Mouse (Mus musculus) right cerebral cortex, adult 2 months (tissue): ENCODE measurements around the gene Frat1.

Experiments used
- DNase-seq, 2 experiments: peaks; one replicate each; pipeline ENCODE4 v3.0.0; 2021 to 2022; ENCODE audit warnings: low spot score in 2 of 2

Gene Frat1

GRCm38 (mm10) chr19:41829381-41830105, at the start of gene Frat1:
Frat1 (plus strand) TSS chr19:41829970.
- DNase-seq: peak; percentile 85 to 95

DNA sequence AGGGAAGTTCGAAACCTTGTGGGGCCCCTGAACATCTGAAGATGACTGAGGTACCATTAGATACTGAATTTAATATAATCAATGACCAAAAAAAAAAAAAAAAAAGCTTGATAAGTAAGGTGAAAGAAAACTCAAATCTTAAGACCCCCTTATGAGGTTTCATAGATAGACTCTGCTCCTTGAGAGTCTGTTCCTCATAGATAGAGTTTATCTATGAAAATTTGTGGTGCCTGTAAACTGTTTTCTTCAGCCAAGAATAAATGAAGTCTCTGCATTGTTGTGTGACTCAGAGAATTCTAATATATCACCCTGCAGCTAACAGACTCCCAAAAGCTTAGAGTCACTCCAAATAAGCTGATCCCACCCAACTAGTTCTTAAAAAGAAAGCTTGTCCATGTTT, 42.9 kb upstream of the Frat1 start:
- DNase-seq: no peak

DNA sequence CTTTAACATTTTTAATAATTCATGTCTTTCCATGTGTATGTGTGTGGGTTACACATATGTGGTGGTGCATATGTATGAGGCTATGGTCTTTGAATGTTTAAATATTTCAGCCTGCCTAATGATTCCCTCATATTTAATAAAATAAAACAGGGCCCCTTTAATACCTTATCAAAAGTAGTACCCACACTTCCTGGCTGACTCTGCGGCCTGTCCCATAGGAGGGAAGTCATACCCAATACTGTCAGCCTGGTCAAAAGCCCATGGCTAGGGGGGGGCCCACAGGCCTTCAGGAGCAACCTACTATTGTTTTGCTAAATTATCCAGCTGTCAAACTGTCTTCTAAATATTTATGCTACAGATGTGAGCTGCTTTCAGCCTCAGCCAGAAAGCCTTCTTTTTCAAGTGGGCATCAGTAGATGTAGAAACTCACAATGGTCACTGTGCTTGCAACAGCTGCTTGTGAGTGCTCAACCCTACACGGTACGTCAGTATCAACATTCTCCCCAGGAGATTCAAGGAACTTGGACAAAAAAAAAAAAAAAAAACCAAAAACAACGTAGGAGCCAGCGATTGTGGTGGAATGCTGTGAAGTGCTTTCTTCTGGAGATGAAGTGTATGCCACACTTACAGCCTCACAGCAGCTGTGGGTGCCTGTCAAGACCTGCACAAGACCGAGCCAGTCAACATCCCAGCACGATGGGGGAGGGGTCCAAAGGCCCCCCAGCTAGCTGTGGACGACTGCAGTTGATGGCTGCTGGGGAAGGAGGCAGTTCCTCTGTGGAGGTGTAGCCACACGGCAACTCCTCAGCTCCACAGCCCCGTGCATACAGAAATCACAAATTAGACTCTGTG, 40.4 kb upstream of the Frat1 start:
- DNase-seq: no peak

DNA sequence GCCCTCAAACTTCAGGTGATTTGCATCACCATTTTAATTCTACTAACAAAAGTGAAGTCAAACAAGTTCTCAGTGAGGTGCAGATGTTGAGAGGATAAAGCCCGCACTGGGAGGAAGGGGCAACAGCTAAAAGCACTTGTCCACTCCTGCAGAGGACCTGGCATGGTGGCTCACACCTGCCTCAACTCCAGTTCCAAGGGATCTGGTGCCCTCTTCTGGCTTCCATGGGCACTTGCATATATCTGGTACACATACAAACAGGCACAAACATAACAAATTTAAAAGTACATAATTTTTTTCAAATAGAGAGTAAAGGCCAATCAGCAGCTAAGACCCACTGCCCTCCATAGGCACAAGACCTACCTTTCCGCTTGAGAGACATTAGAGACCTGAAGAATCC, 38.4 kb upstream of the Frat1 start:
- DNase-seq: no peak

GRCm38 (mm10) chr19:41792934-41793486, 36.8 kb upstream of the Frat1 start:
- DNase-seq: no peak

GRCm38 (mm10) chr19:41794017-41794416, 35.8 kb upstream of the Frat1 start:
- DNase-seq: no peak

- no peak for DNase-seq
Measured at GRCm38 (mm10) chr19:41794901-41795300, 34.9 kb upstream of the Frat1 start.

- no peak for DNase-seq
Measured at GRCm38 (mm10) chr19:41796148-41796760, 33.5 kb upstream of the Frat1 start.

- no peak for DNase-seq
Measured at GRCm38 (mm10) chr19:41796789-41797327, 32.9 kb upstream of the Frat1 start.

DNA sequence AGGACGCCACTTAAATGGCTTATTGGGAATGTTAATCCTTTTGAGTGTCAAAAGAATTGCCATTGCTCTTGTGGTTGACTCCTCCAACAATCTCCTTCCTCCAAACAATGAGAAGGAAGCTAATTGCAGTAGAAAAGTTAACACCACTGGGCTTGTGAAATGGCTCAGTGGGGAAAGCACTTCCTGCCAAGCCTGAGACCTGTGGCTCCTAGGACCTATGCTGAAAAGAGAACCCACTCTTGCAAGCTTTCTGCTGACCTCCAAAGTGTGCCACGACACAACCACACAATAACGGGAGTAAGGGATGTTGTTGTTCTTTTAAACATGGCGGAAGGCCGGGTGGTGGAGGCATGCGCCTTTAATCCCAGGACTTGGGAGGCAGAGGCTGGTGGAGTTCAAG, 32.2 kb upstream of the Frat1 start:
- DNase-seq: no peak

DNA sequence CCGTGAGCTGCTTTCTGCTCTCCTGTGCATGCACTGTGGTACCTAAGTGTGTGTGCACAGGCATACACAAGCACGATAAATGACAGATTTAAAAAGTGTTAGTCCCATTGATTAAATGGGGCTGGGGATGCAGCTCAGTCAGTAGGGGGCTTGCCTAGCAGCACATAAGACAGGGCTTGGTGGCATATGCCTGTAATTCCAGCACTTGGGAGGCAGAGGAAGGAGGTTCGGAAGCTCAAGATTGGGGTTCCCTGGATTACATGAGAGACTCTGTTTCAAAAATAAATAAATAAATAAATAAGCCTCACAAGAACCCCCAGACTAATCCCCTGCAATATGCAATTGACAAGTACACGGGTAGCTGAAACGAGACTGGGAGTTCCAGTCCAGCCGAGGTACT, 29.3 kb upstream of the Frat1 start:
- no peak for DNase-seq

DNA sequence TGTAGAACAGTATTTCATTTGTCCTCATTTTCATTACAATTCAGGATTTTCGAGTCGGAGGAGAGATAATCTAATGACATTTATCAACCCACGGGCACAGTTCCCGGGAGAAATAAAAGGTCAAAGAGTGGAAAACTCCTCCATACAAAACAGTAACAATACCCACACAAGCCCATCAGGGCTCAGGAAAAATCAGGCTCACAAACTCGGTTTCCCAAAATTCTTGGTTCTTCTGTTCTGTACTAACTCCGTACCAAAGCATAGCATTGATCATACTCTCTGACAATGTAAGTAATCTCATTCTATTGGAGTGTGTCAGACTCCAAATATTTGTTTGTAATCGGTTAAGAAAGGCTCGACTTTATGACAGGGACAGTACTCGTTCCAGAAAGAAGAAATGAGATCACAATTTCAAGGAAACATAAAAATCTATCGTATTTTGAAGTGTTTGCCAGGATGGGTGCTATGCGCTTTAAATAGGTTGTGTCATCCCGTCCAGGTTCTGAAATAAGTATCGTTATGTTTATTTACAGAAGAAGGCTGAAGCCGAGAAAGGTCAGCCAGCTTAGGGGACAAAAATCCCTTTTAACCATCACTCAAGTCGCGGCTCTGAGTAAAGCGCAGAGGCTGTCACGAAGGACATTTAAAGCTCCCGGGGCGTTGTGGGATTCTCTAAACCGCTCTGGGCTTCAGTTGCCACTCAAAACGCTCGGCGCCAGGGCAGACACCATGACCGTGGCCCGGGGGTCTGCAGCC, 28.6 kb upstream of the Frat1 start:
- DNase-seq: no peak

GRCm38 (mm10) chr19:41801742-41802369, 27.9 kb upstream of the Frat1 start, which contains the start of gene Arhgap19:
Arhgap19 (minus strand) TSS chr19:41802047.
- peak; percentile 87 to 92 for DNase-seq

DNA sequence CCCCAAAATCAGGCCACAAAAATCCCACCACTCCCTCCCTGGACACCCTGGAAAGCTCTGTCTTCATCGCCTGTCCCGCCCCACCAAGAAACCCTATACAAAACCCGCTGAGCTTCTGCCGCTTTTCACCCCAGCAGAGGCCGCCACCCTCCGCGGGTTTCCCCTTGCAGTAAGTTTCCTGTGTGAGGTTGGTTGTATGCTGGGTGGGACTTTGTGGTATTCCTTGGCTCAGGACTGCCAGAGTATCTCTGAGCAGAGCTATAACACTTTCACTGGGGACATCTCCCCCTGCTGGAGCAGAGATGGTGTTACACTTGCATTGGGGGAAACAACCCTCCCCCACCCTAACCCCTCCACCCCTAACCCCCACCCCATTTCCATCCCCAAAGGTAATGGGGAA, 26.4 kb upstream of the Frat1 start:
- no peak for DNase-seq

- DNase-seq: no peak
Measured at GRCm38 (mm10) chr19:41805831-41806230, 23.9 kb upstream of the Frat1 start.

DNA sequence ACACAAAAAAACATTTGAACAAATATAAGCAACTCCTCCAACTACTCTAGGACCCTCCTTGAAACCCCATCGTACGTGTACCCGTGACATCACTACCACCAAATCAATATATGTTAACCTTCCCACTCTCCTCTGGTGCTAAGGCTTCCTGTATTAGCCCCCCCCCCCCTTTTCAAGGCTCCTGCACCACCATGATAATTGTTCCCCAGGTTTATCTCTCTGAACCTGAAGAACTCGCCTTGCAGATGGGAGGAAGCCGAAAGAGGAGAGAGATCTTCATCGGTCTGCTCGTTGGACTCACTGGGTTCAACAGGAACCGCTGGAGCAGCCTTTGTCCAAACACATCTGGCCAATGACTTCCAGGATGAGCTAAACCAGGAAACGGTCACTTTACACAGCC, 22.3 kb upstream of the Frat1 start:
- no peak for DNase-seq

GRCm38 (mm10) chr19:41808104-41808634, 21.6 kb upstream of the Frat1 start:
- no peak for DNase-seq

GRCm38 (mm10) chr19:41810074-41810473, 19.7 kb upstream of the Frat1 start:
- no peak for DNase-seq

- DNase-seq: no peak
Measured at GRCm38 (mm10) chr19:41812525-41812924, 17.2 kb upstream of the Frat1 start.

DNA sequence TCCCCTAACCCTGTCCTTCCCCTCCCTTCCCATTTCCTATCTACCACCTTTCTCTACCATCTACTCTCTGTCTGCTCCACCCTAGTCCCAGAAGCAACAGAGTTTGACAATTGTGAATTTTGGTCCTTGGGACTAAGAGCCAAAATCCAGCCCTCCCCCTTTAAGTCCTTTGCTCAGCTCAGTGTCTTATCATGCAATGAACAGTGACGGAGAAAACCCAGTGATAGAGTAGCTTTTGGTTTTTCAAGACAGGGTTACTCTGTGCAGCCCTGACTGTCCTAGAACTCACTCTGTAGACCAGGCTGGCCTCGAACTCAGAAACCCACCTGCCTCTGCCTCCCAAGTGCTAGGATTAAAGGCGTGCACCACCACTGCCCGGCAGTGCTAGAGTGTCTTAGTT, 16.4 kb upstream of the Frat1 start:
- no peak for DNase-seq

GRCm38 (mm10) chr19:41816410-41816809, 13.4 kb upstream of the Frat1 start:
- DNase-seq: no peak
